8 mouse cellular contexts compared by ENCODE assay signal in the genomic region with DNA sequence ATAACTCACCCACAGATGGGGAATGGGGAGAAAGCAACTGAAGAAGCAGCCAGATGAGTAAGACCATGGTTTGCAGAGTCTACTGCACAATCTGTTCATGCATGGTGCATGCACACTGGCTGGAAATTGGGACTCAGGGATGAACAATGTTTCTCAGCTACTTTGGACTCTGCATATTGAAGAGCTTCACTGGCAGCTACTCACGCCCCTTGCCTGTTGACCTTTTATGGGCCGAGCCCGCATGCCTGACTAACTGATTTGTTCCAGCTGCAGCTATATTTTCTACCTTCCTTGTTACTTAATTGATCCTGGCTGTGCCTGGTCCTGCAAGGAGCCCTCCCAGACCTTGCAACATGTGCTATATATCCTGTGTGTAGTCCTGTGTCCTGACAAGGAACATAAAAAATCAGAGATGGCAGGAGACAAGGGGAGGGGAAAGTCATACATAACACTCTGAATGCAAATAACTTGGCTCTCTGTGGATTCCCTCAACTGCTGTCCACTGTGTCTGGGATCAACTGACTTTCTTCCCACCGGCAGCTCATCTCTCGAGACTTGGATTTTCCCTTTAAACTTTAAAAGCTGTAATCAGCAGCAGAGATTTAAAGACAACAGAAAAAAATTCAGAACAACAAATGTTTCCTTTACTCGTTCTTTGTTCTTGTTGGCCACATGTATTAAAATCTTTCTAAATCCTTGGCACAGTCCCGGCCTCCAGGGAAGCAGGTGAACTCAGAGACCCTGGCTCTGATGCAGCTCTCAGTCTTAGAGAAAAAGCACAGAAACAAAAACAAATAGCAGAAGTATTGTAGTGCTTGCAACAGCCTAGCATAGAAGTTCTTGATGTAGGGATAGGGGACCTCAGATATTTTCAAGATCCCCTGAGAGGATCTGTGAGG.
DNase-seq lines count a peak whose midpoint lies in the region; ATAC-seq and TF ChIP-seq lines count a peak whose summit lies in the region.

No protein-coding gene starts in this region.

- H3K4me2 ChIP-seq in embryonic facial prominence, embryonic 14.5 days (ENCODE audit: low read depth, low read length): no peak overlapping the region
- peak overlapping the region; percentile 9; the same call in 1 of the 2 replicates for H3K4me2 ChIP-seq in limb, embryonic 14.5 days (replicated peaks; ENCODE audit: low read depth, low read length, severe bottlenecking)

- no peaks in the 10 kb centered on the region for H3K36me3 ChIP-seq in kidney, adult 2 months (ENCODE audit: control insufficient read depth, insufficient read depth, low read length)
- no peaks in the 10 kb centered on the region for H3K36me3 ChIP-seq in embryonic facial prominence, embryonic 14.5 days (ENCODE audit: control insufficient read depth, insufficient read depth, low read length)
- no peaks in the 10 kb centered on the region for H3K36me3 ChIP-seq in limb, embryonic 14.5 days (ENCODE audit: control insufficient read depth, insufficient read depth, low read length)

- no peaks in the 10 kb centered on the region for H3K4me1 ChIP-seq in kidney, adult 2 months (ENCODE audit: control insufficient read depth, insufficient read depth, low read length)
- H3K4me1 ChIP-seq in embryonic facial prominence, embryonic 14.5 days (ENCODE audit: control insufficient read depth, insufficient read depth, low read length): peaks cover 10% of the 10 kb centered on the region; the same call in 1 of the 2 replicates
- H3K4me1 ChIP-seq in limb, embryonic 14.5 days (ENCODE audit: control insufficient read depth, insufficient read depth, low read length): peaks cover 14% of the 10 kb centered on the region

- peak; percentile 91 for ATAC-seq in embryonic facial prominence, embryonic 14.5 days (ENCODE audit: low read depth)
- peak; percentile 77 for ATAC-seq in limb, embryonic 14.5 days (ENCODE audit: low FRiP score, low read depth)

- no peak overlapping the region for H3K9ac ChIP-seq in embryonic facial prominence, embryonic 14.5 days (ENCODE audit: low read depth, low read length)
- H3K9ac ChIP-seq in limb, embryonic 14.5 days (ENCODE audit: low read depth, low read length, severe bottlenecking): no peak overlapping the region

- H3K27ac ChIP-seq in kidney, adult 2 months (ENCODE audit: insufficient read depth, low read depth, low read length): no peak overlapping the region
- peak overlapping the region; percentile 41; the same call in 1 of the 2 replicates for H3K27ac ChIP-seq in embryonic facial prominence, embryonic 14.5 days (replicated peaks; ENCODE audit: low read depth, low read length)
- peak overlapping the region; percentile 41; the same call in 1 of the 2 replicates for H3K27ac ChIP-seq in limb, embryonic 14.5 days (replicated peaks; ENCODE audit: low read depth, low read length)
- H3K27ac ChIP-seq in layer of hippocampus, adult 2 months: no peak overlapping the region

- DNase-seq in kidney, adult 9 months: peak; percentile 5
- no peak for DNase-seq in kidney, adult 2 months
- peak; percentile 80 for DNase-seq in embryonic facial prominence, embryonic 14.5 days (ENCODE audit: low spot score)
- DNase-seq in limb, embryonic 14.5 days (ENCODE audit: low spot score): peak; percentile 62
- DNase-seq in skeletal muscle tissue, adult 2 months (ENCODE audit: low read depth, low spot score): peak; percentile 20
- no peak for DNase-seq in right cerebral cortex, postnatal 14 days
- no peak for DNase-seq in spleen, adult 12 weeks (ENCODE audit: low spot score)
- DNase-seq in layer of hippocampus, adult 2 months (ENCODE audit: low spot score in 2 of 2): no peak

- H3K27me3 ChIP-seq in kidney, adult 2 months (replicated peaks; ENCODE audit: control insufficient read depth, insufficient read depth, low read length): no peaks in the 10 kb centered on the region
- H3K27me3 ChIP-seq in embryonic facial prominence, embryonic 14.5 days (replicated peaks; ENCODE audit: control insufficient read depth, insufficient read depth, low read length): no peaks in the 10 kb centered on the region
- no peaks in the 10 kb centered on the region for H3K27me3 ChIP-seq in limb, embryonic 14.5 days (ENCODE audit: control insufficient read depth, insufficient read depth, low read length)

- WGBS in kidney, adult 2 months: 28% methylated on average over 7 of the region's 7 CpGs
- WGBS in embryonic facial prominence, embryonic 14.5 days: 14% methylated on average over 7 of the region's 7 CpGs
- 9% methylated on average over 7 of the region's 7 CpGs for WGBS in limb, embryonic 14.5 days

- 0 out of 2 replicates have a peak, but pooled peaks cover 6% of the 10 kb centered on the region for H3K9me3 ChIP-seq in embryonic facial prominence, embryonic 14.5 days (ENCODE audit: control insufficient read depth, low read length)
- no peaks in the 10 kb centered on the region for H3K9me3 ChIP-seq in limb, embryonic 14.5 days (ENCODE audit: control insufficient read depth, low read length)

- no peak for TF ChIP-seq POLR2A in kidney, adult 2 months (IDR thresholded peaks at IDR 0.05; ENCODE audit: low read depth, low read length)
- TF ChIP-seq POLR2A in limb, embryonic 14.5 days (IDR thresholded peaks at IDR 0.05; ENCODE audit: borderline replicate concordance, extremely low read depth, insufficient read depth, insufficient read length): no peak

- TF ChIP-seq CTCF in kidney, adult 2 months (conservative IDR thresholded peaks at IDR 0.05; ENCODE audit: insufficient read depth, insufficient read length, low read depth, low read length): no peak
- TF ChIP-seq CTCF in layer of hippocampus, adult 2 months (conservative IDR thresholded peaks at IDR 0.05): no peak

- no peak overlapping the region for H3K4me3 ChIP-seq in kidney, adult 2 months (ENCODE audit: insufficient read depth, low read depth, low read length)
- H3K4me3 ChIP-seq in embryonic facial prominence, embryonic 14.5 days (ENCODE audit: low read depth, low read length): no peak overlapping the region
- no peak overlapping the region for H3K4me3 ChIP-seq in limb, embryonic 14.5 days (replicated peaks; ENCODE audit: low read length)
- H3K4me3 ChIP-seq in layer of hippocampus, adult 2 months: no peak overlapping the region

Comparison
In these comparisons a context has a peak if more than half of its experiments do, and no peak if none do; other contexts are left out.
1. DNase-seq: peak in kidney, adult 9 months (single experiment), embryonic facial prominence, embryonic 14.5 days (single experiment), limb, embryonic 14.5 days (single experiment) and skeletal muscle tissue, adult 2 months (single experiment); none in kidney, adult 2 months (single experiment), right cerebral cortex, postnatal 14 days (single experiment), spleen, adult 12 weeks (single experiment) and layer of hippocampus, adult 2 months (0 of 2).
2. H3K27ac ChIP-seq: peak in embryonic facial prominence, embryonic 14.5 days (single experiment) and limb, embryonic 14.5 days (single experiment); none in kidney, adult 2 months (single experiment) and layer of hippocampus, adult 2 months (single experiment).